Mouse (Mus musculus) embryonic fibroblast, embryonic 13.5 days (primary cell): Measurements from ENCODE around the gene Alg3. TPM values are rescaled to one million over a fixed set of nuclear protein-coding genes. Genes with fewer than 3 reads are reported as not detected.

Experiments used
- H3K27ac ChIP-seq: 2 replicates; pipeline ENCODE4 v1.5.1; 2012; ENCODE audit warnings: low read length, control low read depth, inconsistent platforms; ENCODE audit not compliant: insufficient read depth
- H3K4me1 ChIP-seq: 2 replicates; pipeline ENCODE4 v1.6.1; 2011; ENCODE audit warnings: low read length; ENCODE audit not compliant: control insufficient read depth, insufficient read depth
- H3K4me3 ChIP-seq: 2 replicates; pipeline ENCODE4 v1.5.1; 2011; ENCODE audit warnings: mild to moderate bottlenecking, control low read depth, low read length; ENCODE audit not compliant: insufficient read depth
- CTCF ChIP-seq: IDR thresholded peaks from 2 replicates; pipeline ENCODE4 v1.5.1; 2011; ENCODE audit warnings: mild to moderate bottlenecking, control low read depth, low read length, moderate library complexity, borderline replicate concordance; ENCODE audit not compliant: insufficient read depth
- POLR2A ChIP-seq: IDR thresholded peaks from 2 replicates; pipeline ENCODE4 v1.6.1; 2011; ENCODE audit warnings: low read depth, mild to moderate bottlenecking, control low read depth, low read length, moderate library complexity
- polyA plus RNA-seq: library from polyadenylated mRNA; stranded (reverse); fragments of >200 nt; gene quantifications from 2 replicates; pipeline ENCODE4 v1.2.4, GENCODE M21; 2011; ENCODE audit warnings: low read depth; ENCODE audit not compliant: missing spikeins, insufficient read length

The Alg3 gene
- polyA plus RNA-seq, result 31.4 and 34.6 TPM in 2 replicates

GRCm38 (mm10) chr16:20611357-20612227 is at the start of gene Alg3, which contains the start of the genes Eef1akmt4 and Gm49333:
Gene Alg3, minus strand, starts transcription at chr16:20611735.
Gene Eef1akmt4, plus strand, starts transcription at chr16:20611593.
Gene Gm49333, plus strand, starts transcription at chr16:20611610.
- peak; percentile 77 for TF ChIP-seq POLR2A
- no peak for TF ChIP-seq CTCF
- H3K4me3 ChIP-seq, result peak within 1 kb of the TSS; percentile 98
- H3K4me1 ChIP-seq, result peaks cover 2% of the 10 kb centered on the region; the same call in 1 of the 2 replicates
- H3K27ac ChIP-seq, result peak within 1 kb of the TSS; percentile 74

- Histone ChIP-seq H3K4me1 (no peaks in the 10 kb centered on the region), H3K27ac (no peak overlapping the region), H3K4me3 (no peak overlapping the region)
- TF ChIP-seq POLR2A (no peak), CTCF (no peak)
Observed at GRCm38 (mm10) chr16:20657661-20658060, 46.1 kb upstream of the Alg3 start.

GRCm38 (mm10) chr16:20653315-20653714 is 41.8 kb upstream of the Alg3 start:
- H3K27ac ChIP-seq, result no peak overlapping the region
- TF ChIP-seq POLR2A, result no peak
- TF ChIP-seq CTCF, result no peak
- H3K4me3 ChIP-seq, result no peak overlapping the region; the same call in 1 of the 2 replicates
- H3K4me1 ChIP-seq, result no peaks in the 10 kb centered on the region

- peak overlapping the region; percentile 72 for H3K4me3 ChIP-seq
- no peaks in the 10 kb centered on the region for H3K4me1 ChIP-seq
- TF ChIP-seq POLR2A, result no peak
- no peak for TF ChIP-seq CTCF
- no peak overlapping the region for H3K27ac ChIP-seq
Observed at GRCm38 (mm10) chr16:20651947-20652310, 40.4 kb upstream of the Alg3 start.

- peak within 1 kb of the TSS; percentile 72 for H3K4me3 ChIP-seq
- H3K27ac ChIP-seq, result peak within 1 kb of the TSS; percentile 72; the same call in 1 of the 2 replicates
- no peaks in the 10 kb centered on the region for H3K4me1 ChIP-seq
- TF ChIP-seq POLR2A (peak; percentile 100), CTCF (no peak)
Observed at GRCm38 (mm10) chr16:20651076-20651946, 39.8 kb upstream of the Alg3 start, which contains the start of gene Psmd2. Gene Psmd2, plus strand, starts transcription at chr16:20651652.

GRCm38 (mm10) chr16:20643911-20644310 is 32.4 kb upstream of the Alg3 start:
- Histone ChIP-seq H3K4me1 (no peaks in the 10 kb centered on the region), H3K4me3 (no peak overlapping the region), H3K27ac (no peak overlapping the region)
- TF ChIP-seq CTCF (no peak), POLR2A (no peak)

- TF ChIP-seq POLR2A, result no peak
- TF ChIP-seq CTCF, result peak; percentile 58; the same call in 1 of the 2 replicates
- Histone ChIP-seq H3K27ac (no peak overlapping the region), H3K4me1 (no peaks in the 10 kb centered on the region), H3K4me3 (no peak overlapping the region)
Observed at GRCm38 (mm10) chr16:20642161-20642560, 30.6 kb upstream of the Alg3 start.

GRCm38 (mm10) chr16:20638367-20638766 is 26.8 kb upstream of the Alg3 start:
- Histone ChIP-seq H3K4me1 (no peaks in the 10 kb centered on the region), H3K27ac (no peak overlapping the region)
- no peak for TF ChIP-seq CTCF
- TF ChIP-seq POLR2A, result no peak

GRCm38 (mm10) chr16:20637410-20637809 is 25.9 kb upstream of the Alg3 start:
- no peak overlapping the region for H3K4me3 ChIP-seq
- TF ChIP-seq CTCF, result no peak
- no peak for TF ChIP-seq POLR2A
- H3K27ac ChIP-seq, result no peak overlapping the region
- no peaks in the 10 kb centered on the region for H3K4me1 ChIP-seq

More at GRCm38 (mm10) chr16:20638367-20638766, 26.8 kb upstream of the Alg3 start:
- no peak overlapping the region for H3K4me3 ChIP-seq
